In genomic region chr11:88506544-88507419, GRCm38 (mm10) we compare ENCODE assay signal across 11 mouse cellular contexts.
A peak's percentile ranks its signal among the peaks of the same experiment; 100 is the strongest.
DNase-seq lines count a peak whose midpoint lies in the region; ATAC-seq and TF ChIP-seq lines count a peak whose summit lies in the region.
"Had no signal": no experiment of that assay in that cellular context is flagged by ENCODE, and none has a peak within 500 bp of the region (broad histone marks: within the 10 kb centered on the region; RNA-seq: fewer than 3 reads in every experiment).

No protein-coding gene starts in this region.

- no peak for ATAC-seq in neural tube, embryonic 11.5 days (ENCODE audit: insufficient read depth, low FRiP score, low TSS enrichment)
- ATAC-seq in lung, postnatal 0 days, result no peak

- TF ChIP-seq CTCF in lung, postnatal 0 days (IDR thresholded peaks at IDR 0.05), result no peak

- no peak for DNase-seq in heart, embryonic 10.5 days (ENCODE audit: low spot score)
- DNase-seq in heart, adult 9 months (ENCODE audit: low spot score in 2 of 2), result no peak
- peak; percentile 37 for DNase-seq in neural tube, embryonic 11.5 days (ENCODE audit: low spot score)
- no peak for DNase-seq in neural tube, embryonic 10.5 days (ENCODE audit: extremely low spot score, low spot score)
- peak; percentile 44 for DNase-seq in hindlimb bud, embryonic 11.5 days (ENCODE audit: extremely low spot score, low read depth, low spot score)
- DNase-seq in left cerebral cortex, adult 11 months (ENCODE audit: low spot score), result no peak
- DNase-seq in lung, postnatal 25 days (ENCODE audit: low spot score), result no peak
- DNase-seq in lung, postnatal 0 days (ENCODE audit: low spot score), result no peak
- DNase-seq: kidney, postnatal 36 days had no signal

- no peak overlapping the region for H3K4me2 ChIP-seq in neural tube, embryonic 11.5 days (ENCODE audit: low read depth)
- H3K4me2 ChIP-seq in lung, postnatal 0 days (replicated peaks; ENCODE audit: low read depth, low read length), result no peak overlapping the region

- no peak overlapping the region for H3K9ac ChIP-seq in neural tube, embryonic 11.5 days (ENCODE audit: low read length)
- no peak overlapping the region for H3K9ac ChIP-seq in lung, postnatal 0 days (replicated peaks; ENCODE audit: low read depth)

- H3K36me3 ChIP-seq in heart, embryonic 10.5 days, result no peaks in the 10 kb centered on the region
- no peaks in the 10 kb centered on the region for H3K36me3 ChIP-seq in neural tube, embryonic 11.5 days (ENCODE audit: control insufficient read depth, insufficient read depth, low read length)
- H3K36me3 ChIP-seq in lung, postnatal 0 days (ENCODE audit: insufficient read depth, low read length), result no peaks in the 10 kb centered on the region

- no peaks in the 10 kb centered on the region for H3K9me3 ChIP-seq in heart, embryonic 10.5 days
- H3K9me3 ChIP-seq in neural tube, embryonic 11.5 days (ENCODE audit: control insufficient read depth, low read length), result no peaks in the 10 kb centered on the region
- H3K9me3 ChIP-seq in lung, postnatal 0 days (ENCODE audit: low read length), result no peaks in the 10 kb centered on the region
- H3K9me3 ChIP-seq: G1E; megakaryocyte, embryonic 14.5 days had no signal

- H3K27me3 ChIP-seq in heart, embryonic 10.5 days (ENCODE audit: insufficient read depth, poor library complexity, severe bottlenecking), result no peaks in the 10 kb centered on the region
- no peaks in the 10 kb centered on the region for H3K27me3 ChIP-seq in neural tube, embryonic 11.5 days (ENCODE audit: control insufficient read depth, insufficient read depth, low read length)
- H3K27me3 ChIP-seq in lung, postnatal 0 days (replicated peaks; ENCODE audit: insufficient read depth, low read length), result no peaks in the 10 kb centered on the region

- peaks cover 56% of the 10 kb centered on the region for H3K4me1 ChIP-seq in heart, embryonic 10.5 days
- H3K4me1 ChIP-seq in neural tube, embryonic 11.5 days (ENCODE audit: control insufficient read depth, insufficient read depth, low read length), result peaks cover 30% of the 10 kb centered on the region
- H3K4me1 ChIP-seq in lung, postnatal 0 days (ENCODE audit: insufficient read depth, low read depth, low read length), result no peaks in the 10 kb centered on the region

- 61% methylated on average over 5 of the region's 5 CpGs for WGBS in heart, embryonic 10.5 days
- 38% methylated on average over 5 of the region's 5 CpGs for WGBS in neural tube, embryonic 11.5 days
- WGBS in lung, postnatal 0 days, result 66% methylated on average over 5 of the region's 5 CpGs

- H3K4me3 ChIP-seq in heart, embryonic 10.5 days, result no peak overlapping the region
- H3K4me3 ChIP-seq in neural tube, embryonic 11.5 days (ENCODE audit: low read depth, low read length), result no peak overlapping the region
- no peak overlapping the region for H3K4me3 ChIP-seq in lung, postnatal 0 days (ENCODE audit: low read depth, low read length)
- H3K4me3 ChIP-seq: megakaryocyte, embryonic 14.5 days had no signal

- H3K27ac ChIP-seq in heart, embryonic 10.5 days, result peak overlapping the region; percentile 19; the same call in 1 of the 2 replicates
- no peak overlapping the region for H3K27ac ChIP-seq in neural tube, embryonic 11.5 days (ENCODE audit: low read depth, low read length)
- H3K27ac ChIP-seq in lung, postnatal 0 days (ENCODE audit: low read length), result no peak overlapping the region

- TF ChIP-seq EP300 in lung, postnatal 0 days (IDR thresholded peaks at IDR 0.05), result no peak

Comparison
In these comparisons a context has a peak if more than half of its experiments do, and no peak if none do; other contexts are left out.
1. DNase-seq: peak in neural tube, embryonic 11.5 days (single experiment) and hindlimb bud, embryonic 11.5 days (single experiment); none in heart, embryonic 10.5 days (single experiment), heart, adult 9 months (0 of 2), neural tube, embryonic 10.5 days (single experiment), left cerebral cortex, adult 11 months (single experiment), lung, postnatal 25 days (single experiment) and lung, postnatal 0 days (single experiment).